Mouse (Mus musculus) frontal cortex, postnatal 25 days (tissue): ENCODE data around the gene Tnfrsf17.
"Not testable (repeated sequence)": the region's sequence is repeated elsewhere in the genome, so short reads cannot be mapped to it uniquely, and the experiment has no call there.

Experiments used
- DNase-seq, 2 experiments: peaks; one replicate each; pipeline ENCODE4 v3.0.0; 2022; ENCODE audit warnings: low spot score in 2 of 2

Tnfrsf17 gene

GRCm38 (mm10) chr16:11343292-11343815 lies 29.7 kb downstream of the Tnfrsf17 start:
- DNase-seq, result no peak

- no peak for DNase-seq
Measured at GRCm38 (mm10) chr16:11351903-11352302, 38.3 kb downstream of the Tnfrsf17 start.

GRCm38 (mm10) chr16:11359173-11359572 lies 45.6 kb downstream of the Tnfrsf17 start:
- no peak for DNase-seq

- DNase-seq, result no peak
Measured at GRCm38 (mm10) chr16:11359919-11360318, 46.3 kb downstream of the Tnfrsf17 start.

- DNase-seq, result not testable (repeated sequence)
Measured at GRCm38 (mm10) chr16:11360576-11360975, 47.0 kb downstream of the Tnfrsf17 start.

- DNase-seq, result no peak
Measured at GRCm38 (mm10) chr16:11365626-11366025, 52.0 kb downstream of the Tnfrsf17 start.

- DNase-seq, result no peak
Measured at GRCm38 (mm10) chr16:11366851-11367250, 53.2 kb downstream of the Tnfrsf17 start.

GRCm38 (mm10) chr16:11368412-11368811 lies 54.8 kb downstream of the Tnfrsf17 start:
- DNase-seq, result no peak

GRCm38 (mm10) chr16:11369162-11369561 lies 55.5 kb downstream of the Tnfrsf17 start:
- no peak for DNase-seq

GRCm38 (mm10) chr16:11369642-11370041 lies 56.0 kb downstream of the Tnfrsf17 start:
- no peak for DNase-seq
